Mouse (Mus musculus) embryo, embryonic 11 days (tissue): ENCODE measurements at regions not wholly inside any gene's neighbourhood (a gene's known extent, or its start where the extent isn't known, plus 50 kb on each side); places are given as distances from the start of the nearest gene placed in this dataset.
A peak's percentile ranks its signal among the peaks of the same experiment; 100 is the strongest.
"Not testable (repeated sequence)": the region's sequence is repeated elsewhere in the genome, so short reads cannot be mapped to it uniquely, and the experiment has no call there.

Source experiments
- DNase-seq: peaks from one replicate; pipeline ENCODE4 v3.0.0-alpha.2; 2015

GRCm38 (mm10) chr4:8084954-8085639 is 153.7 kb downstream of the Car8 start:
- peak; percentile 90 for DNase-seq

DNA sequence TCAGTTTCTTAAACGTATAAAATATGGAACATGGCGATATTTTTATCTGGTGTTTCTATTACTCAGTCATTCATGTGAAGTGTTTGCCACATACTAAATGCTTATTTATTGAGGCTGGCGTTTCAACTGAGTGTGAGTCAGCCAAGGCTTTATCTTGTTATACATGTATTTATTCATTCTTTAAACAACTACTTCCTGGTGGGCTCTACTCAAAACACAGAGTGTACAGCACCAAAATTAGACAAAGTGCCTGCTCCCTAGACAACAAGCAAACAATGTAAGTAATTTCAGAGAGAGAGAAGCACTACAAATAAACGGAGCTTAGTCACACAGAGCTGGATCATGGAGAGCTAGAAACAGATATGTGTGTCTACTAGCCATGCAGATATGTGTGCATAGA is 159.5 kb downstream of the Car8 start:
- DNase-seq: no peak

DNA sequence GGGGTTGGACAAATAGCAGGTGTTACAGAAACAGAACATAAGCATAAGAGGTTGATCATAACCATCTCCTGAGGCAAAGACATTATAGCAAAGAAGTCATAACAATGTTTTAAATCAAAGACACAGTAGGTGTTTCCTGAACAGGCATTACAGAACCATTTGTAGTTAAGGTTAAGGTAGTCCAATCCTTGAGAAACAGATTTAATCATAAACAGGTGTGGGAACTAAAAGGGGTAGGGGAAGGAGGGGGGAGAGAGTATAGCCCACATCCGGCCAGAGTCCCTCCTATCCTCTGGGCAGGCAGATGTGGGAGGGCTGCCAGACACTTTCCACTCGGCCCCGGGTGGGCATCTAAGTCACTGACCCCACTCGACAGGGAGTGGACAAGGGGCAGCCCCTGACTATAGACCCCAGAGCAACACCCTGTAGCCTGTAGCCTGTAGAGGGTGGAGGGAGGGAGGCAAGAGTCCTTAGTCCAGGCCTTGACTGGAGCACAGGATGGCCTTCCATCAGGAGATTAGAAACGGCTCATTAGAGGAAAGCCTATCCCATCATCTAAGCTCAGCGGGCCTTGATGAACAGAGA is 165.8 kb downstream of the Car8 start:
- DNase-seq: peak; percentile 35

- not testable (repeated sequence) for DNase-seq
Observed at GRCm38 (mm10) chr4:8070693-8071092, 168.1 kb downstream of the Car8 start.

GRCm38 (mm10) chr4:8068086-8068485 is 170.8 kb downstream of the Car8 start:
- no peak for DNase-seq

- DNase-seq: no peak
Observed at GRCm38 (mm10) chr4:8041776-8042175, 197.1 kb downstream of the Car8 start.

DNA sequence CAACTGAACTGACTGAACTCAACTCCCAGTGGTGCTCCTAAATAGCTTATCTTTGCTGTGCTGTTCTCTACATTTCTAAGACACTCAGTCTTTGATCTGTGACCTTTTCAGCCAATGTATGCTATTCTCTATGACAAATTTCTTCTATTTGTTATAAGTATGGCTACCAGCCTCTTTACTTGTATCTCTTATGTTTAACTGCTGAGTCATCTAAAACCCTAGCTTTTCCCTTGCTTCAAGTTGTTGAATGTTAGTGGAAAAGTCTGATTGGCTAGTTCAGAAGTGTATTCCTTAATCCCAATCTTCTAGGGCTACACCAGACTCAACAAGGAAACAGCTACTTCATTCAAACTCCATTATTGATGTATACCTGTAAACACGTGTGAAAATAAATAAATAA is 201.0 kb downstream of the Car8 start:
- DNase-seq: no peak

GRCm38 (mm10) chr4:8033402-8033801 is 205.4 kb downstream of the Car8 start:
- not testable (repeated sequence) for DNase-seq

- DNase-seq: peak; percentile 72
Observed at GRCm38 (mm10) chr4:8005155-8005554, 233.7 kb downstream of the Car8 start.

- DNase-seq: no peak
Observed at GRCm38 (mm10) chr4:7997575-7997953, 241.3 kb downstream of the Car8 start.

DNA sequence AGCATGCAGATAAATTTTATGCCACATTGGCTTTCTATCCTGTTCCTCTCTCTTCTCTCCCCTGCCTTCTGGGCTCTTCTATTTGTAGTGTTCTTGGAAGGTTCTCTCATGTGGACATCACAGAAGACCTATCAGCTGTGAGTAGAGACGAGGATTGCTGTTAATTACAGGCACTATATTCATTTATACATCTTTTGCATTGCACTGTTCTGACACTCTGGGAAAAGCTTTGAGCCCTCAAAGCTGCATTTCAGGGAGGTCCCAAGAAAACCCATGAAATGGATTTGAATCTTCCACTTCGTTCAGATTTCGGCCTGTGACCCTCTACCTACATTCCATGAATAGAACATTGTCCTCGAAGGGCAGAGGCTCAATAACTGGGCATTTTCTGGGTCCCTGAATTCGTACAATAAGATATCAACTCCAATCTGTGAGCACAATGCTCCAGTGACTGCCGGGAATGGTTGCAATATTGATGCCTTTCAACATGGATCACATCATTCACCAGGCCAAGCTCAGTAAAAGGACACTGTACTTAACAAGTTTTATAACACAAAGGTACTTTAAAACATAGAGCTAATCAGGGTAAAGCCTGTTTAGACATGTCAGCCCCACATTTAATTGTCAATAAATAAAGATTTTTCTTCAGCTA is 241.8 kb downstream of the Car8 start:
- peak; percentile 47 for DNase-seq

DNA sequence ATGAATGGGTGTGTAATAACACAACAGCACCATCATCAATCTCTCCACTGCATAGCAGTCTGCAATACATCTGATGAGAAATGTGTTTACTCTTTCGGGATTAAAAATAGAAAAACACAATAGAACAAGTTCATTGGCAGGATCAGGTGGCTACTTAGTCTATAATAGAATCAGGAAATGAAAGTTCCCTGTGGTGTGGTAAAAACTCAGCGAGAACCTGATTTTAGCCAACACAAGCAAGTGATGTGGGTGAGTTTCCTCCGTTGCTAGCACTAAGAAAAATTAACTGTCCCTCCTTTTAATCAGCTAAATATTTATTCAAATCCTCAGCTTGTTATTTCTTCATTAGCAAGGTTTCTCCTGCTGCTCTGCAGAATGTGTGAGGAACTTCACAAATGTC is 245.9 kb downstream of the Car8 start:
- DNase-seq: no peak

GRCm38 (mm10) chr4:7987781-7988180 is 251.1 kb downstream of the Car8 start:
- peak; percentile 26 for DNase-seq

- no peak for DNase-seq
Observed at GRCm38 (mm10) chr4:7987346-7987745, 251.5 kb downstream of the Car8 start.

DNA sequence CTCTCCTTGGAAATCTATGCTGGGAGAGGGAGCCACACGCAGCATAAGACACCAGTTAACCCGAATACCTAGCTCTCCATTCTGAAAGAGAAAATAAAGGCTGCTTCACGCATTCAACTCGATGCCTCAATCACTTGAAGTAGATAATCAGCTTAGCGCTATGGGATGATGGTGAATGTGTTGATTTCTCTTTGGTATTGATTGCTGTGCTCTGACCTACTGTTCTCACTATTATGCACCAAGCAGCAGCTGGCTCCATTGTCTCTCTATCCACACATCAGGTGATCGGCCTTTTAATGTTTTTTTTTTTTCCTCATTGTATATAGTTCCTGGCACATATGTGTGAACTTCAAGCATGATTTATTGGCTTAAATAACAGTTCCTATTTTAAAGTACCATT is 254.0 kb downstream of the Car8 start:
- no peak for DNase-seq

DNA sequence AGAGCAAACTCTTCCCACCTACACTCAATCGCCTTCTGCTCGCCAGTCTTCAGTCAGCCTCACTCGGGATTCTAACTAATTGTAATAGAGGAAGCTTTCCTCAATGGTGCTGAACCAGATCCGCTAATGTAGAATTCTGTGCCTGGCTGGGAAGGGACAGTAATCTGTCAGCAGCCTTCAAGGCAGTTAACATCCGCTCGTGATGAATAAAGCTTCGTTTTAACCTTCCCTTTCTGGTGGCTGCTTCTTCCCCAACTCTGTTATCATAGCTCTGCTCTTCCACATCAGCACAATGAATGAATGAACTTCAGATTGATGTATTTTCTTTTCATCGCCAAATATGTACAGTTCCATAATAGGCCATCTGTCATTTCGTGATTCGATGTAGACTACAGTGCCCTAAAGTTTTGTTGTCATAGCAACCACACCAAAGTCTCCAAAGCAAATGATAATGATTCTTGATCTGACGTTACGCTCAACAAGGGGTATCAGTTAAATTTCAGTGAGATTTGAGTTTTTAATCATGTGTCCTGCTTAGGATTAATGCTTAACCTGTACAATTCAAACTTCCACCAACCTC is 259.0 kb downstream of the Car8 start:
- DNase-seq: no peak

DNA sequence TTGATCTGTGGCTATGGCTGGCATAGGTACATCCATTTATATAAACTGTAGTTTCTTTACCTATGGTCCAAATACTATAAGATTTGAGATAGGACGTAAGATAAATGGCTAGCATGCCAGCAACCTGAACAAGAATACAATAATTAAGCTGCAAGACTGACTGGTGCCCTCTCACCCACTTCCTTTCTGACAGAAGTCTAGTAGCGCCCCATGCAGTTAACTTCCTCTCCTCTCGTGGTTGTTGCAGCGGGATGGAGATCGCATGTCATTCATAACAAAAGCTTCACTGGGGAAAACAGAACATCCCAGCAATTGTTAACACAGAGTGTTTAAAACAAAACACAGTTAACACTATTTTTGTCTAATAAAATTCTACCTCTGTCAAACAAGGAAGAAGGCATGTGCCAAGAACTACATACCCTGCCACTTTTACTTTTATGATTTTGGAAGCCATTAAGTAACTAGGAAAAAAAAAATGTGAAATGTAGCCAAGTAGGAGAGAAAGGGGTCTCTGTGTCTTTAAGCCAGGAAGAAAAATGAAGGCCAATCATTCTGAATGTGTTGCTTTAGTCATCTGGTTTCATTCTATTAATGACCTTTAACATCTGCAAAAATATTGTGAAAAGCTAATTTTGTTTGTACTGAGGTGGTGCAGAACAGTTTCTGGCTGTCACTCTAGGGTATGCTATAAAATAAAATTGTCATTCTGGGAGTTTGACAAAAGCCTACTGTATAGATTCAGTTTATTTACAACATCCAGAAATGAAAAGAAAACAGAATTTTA is 261.0 kb downstream of the Car8 start:
- DNase-seq: peak; percentile 18

GRCm38 (mm10) chr4:7970272-7970671 is 268.6 kb downstream of the Car8 start:
- DNase-seq: no peak

DNA sequence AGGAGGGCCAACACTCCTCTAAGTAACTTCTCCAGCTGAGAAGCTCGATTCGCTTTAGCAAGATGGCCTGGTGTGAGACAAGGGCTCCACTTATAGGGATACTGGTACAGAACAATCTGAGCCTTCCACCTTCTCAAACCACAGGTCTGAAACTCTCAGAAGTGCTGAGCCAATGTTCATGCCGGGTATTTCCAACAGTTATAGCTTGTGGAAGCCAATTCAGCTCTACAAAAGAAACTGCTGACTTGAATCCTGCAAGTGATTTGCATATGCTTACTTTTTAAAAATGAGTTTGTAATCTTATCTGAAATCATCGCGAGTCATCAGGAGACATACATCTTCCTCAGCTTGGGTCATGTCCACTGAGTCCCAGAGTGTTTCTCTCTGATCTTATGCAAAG is 273.2 kb downstream of the Car8 start:
- no peak for DNase-seq

GRCm38 (mm10) chr4:7961521-7962172 is 277.2 kb downstream of the Car8 start:
- no peak for DNase-seq

DNA sequence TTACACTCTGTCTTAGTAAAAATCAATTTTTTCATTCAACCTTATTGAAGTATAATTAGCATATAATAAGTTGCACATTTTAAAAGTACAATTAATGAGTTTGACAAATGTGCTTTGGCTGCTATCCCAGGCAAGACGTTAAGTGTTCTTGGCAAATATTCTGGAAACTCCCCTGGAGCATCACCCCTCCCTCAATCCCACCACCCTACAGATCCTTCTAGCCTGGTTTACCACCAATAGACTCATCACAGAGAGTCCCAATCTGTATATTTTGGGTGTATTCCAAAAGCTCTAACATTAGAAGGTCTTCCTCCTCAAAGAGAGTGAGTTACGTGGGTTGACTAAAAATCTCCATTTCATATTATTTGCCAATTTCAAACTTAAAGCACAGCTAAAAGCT is 278.5 kb downstream of the Car8 start:
- no peak for DNase-seq

DNA sequence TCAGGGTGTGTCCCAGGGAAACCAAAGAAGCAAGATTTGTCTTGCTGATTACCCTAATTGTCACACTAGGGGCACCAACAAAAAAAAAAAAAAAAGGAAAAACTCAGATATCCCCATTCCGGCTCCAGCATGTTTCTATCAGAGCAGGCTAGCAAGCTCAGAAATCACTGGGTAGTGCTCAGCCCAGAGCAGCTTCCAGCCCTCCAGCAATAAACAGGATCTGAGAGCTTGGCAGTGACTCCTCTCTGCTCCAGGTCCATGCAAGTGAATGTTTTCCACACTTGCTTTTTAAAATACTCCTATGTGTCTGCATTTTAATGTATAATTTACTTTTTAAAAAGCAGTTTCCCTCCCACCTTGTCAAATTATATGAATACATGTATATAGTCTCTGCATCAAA is 290.8 kb downstream of the Car8 start:
- no peak for DNase-seq

DNA sequence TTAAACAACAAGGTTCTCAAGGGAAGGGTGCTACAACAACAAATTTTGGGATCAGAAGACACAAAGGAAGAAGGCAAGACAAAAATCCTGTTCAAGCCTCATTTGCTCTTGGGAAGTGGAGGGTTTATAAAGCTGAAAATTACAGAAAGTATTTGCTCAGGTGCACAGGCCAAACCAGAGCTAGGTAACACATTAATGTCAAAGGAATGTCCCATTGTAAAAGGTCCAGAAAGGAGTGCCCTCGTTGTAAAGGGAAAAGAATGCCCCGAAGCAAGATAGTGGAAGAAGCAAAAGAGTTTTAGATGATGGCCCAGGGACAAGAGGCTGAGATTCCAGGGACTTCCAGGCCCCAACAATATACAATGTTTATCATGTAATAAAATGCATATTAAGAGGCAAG is 317.3 kb downstream of the Car8 start:
- DNase-seq: no peak
